In the genomic region with DNA sequence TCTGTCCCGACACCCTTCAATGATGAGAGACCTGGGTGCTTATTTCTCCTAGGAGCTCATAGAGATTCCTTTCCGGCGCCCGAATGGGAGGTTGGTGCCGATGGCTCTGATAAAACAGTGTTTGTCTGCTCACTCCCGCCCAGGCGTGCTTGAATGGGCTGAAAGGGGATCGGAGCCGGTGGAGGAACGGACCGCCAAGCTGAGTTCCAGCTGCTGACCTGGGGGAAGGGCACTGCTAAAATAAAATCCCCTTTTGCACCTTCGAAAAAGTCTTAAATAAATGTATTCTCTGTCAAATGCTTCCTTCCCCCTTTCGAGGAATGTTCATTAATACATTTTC, we compare ENCODE assay signal across 9 mouse cellular contexts. TPM values are rescaled to one million over a fixed set of nuclear protein-coding genes. Genes with fewer than 3 reads are reported as not detected.
DNase-seq lines count a peak whose midpoint lies in the region; ATAC-seq lines count a peak whose summit lies in the region.
"Had no signal": no experiment of that assay in that cellular context is flagged by ENCODE, and none has a peak within 500 bp of the region (broad histone marks: within the 10 kb centered on the region; RNA-seq: fewer than 3 reads in every experiment).

No protein-coding gene starts in this region.

- peaks cover 23% of the 10 kb centered on the region for H3K36me3 ChIP-seq in forebrain, embryonic 12.5 days (replicated peaks)
- peaks cover 30% of the 10 kb centered on the region for H3K36me3 ChIP-seq in liver, embryonic 15.5 days (replicated peaks)

- peak; percentile 34 for DNase-seq in gastrocnemius, postnatal 14 days
- DNase-seq in gastrocnemius, postnatal 36 days, result no peak
- DNase-seq in right cerebral cortex, postnatal 10 days (ENCODE audit: low spot score in 2 of 2), result no peak
- DNase-seq in adrenal gland, postnatal 25 days, result no peak
- no peak for DNase-seq in right cerebral cortex, postnatal 25 days

- no peaks in the 10 kb centered on the region for H3K27me3 ChIP-seq in forebrain, embryonic 12.5 days
- peaks cover 39% of the 10 kb centered on the region for H3K27me3 ChIP-seq in liver, embryonic 15.5 days

- no peaks in the 10 kb centered on the region for H3K9me3 ChIP-seq in forebrain, embryonic 12.5 days
- no peaks in the 10 kb centered on the region for H3K9me3 ChIP-seq in liver, embryonic 15.5 days (replicated peaks)

- ATAC-seq in CD4-positive, CD25-positive, alpha-beta regulatory T cell, adult 4 months, result peak; percentile 9
- ATAC-seq in forebrain, embryonic 12.5 days (ENCODE audit: low FRiP score), result peak; percentile 48
- peak; percentile 60 for ATAC-seq in liver, embryonic 15.5 days (ENCODE audit: insufficient read depth)

- H3K9ac ChIP-seq in forebrain, embryonic 12.5 days, result peak overlapping the region; percentile 72
- peak overlapping the region; percentile 71 for H3K9ac ChIP-seq in liver, embryonic 15.5 days

- intact Hi-C loops in gastrocnemius, postnatal 14 days (cut with DNase I; ENCODE audit: low total_unique reads), result no loop called here
- intact Hi-C loops in gastrocnemius, postnatal 36 days (cut with DNase I), result no loop called here

- 7% methylated on average over 13 of the region's 13 CpGs for WGBS in forebrain, embryonic 12.5 days
- WGBS in liver, embryonic 15.5 days (ENCODE audit: insufficient replicate concordance), result 2% methylated on average over 13 of the region's 13 CpGs

- H3K4me3 ChIP-seq in forebrain, embryonic 12.5 days (replicated peaks), result peak overlapping the region; percentile 80
- peak overlapping the region; percentile 83 for H3K4me3 ChIP-seq in liver, embryonic 15.5 days (replicated peaks)

- H3K4me1 ChIP-seq in forebrain, embryonic 12.5 days, result peaks cover 44% of the 10 kb centered on the region
- peaks cover 23% of the 10 kb centered on the region for H3K4me1 ChIP-seq in liver, embryonic 15.5 days (replicated peaks)

- H3K4me2 ChIP-seq in forebrain, embryonic 12.5 days, result peak overlapping the region; percentile 78
- peak overlapping the region; percentile 82 for H3K4me2 ChIP-seq in liver, embryonic 15.5 days

- peak overlapping the region; percentile 91 for H3K27ac ChIP-seq in forebrain, embryonic 12.5 days
- H3K27ac ChIP-seq in liver, embryonic 15.5 days (replicated peaks), result peak overlapping the region; percentile 78

RNA-seq across cellular contexts. Expression of gene Sf3b2, which starts 0.5 kb away (rescaled TPM):
- total RNA-seq in gastrocnemius, postnatal 14 days (2021), result 10 to 100 TPM; 72.1 to 72.6 TPM
- 10 to 100 TPM; 63.4 to 65.9 TPM for total RNA-seq in gastrocnemius, postnatal 36 days (2021)
- polyA plus RNA-seq in CD4-positive, CD25-positive, alpha-beta regulatory T cell, adult 4 months (2017; shearing (Covaris generic)), result 100 to 1,000 TPM; 341 to 465 TPM
- 415 and 417 TPM in 2 replicates for polyA plus RNA-seq in forebrain, embryonic 12.5 days (2016; fragmentation: Nextera tagmentation; extraction: Ambion mirVana)
- 113 and 114 TPM in 2 replicates for polyA plus RNA-seq in liver, embryonic 15.5 days (2015; fragmentation: Nextera tagmentation; extraction: Ambion mirVana)
- 175 and 194 TPM in 2 replicates for total RNA-seq in adrenal gland, postnatal 25 days (2021)

RNA-seq across cellular contexts. Expression of gene Gal3st3, which starts 2.4 kb away (rescaled TPM):
- under 1 TPM in 1 of 2 experiments, not detected in 1; 0.16 TPM for total RNA-seq in gastrocnemius, postnatal 14 days (2021)
- under 1 TPM in 1 of 2 experiments, not detected in 1; 0.10 TPM for total RNA-seq in gastrocnemius, postnatal 36 days (2021)
- polyA plus RNA-seq in CD4-positive, CD25-positive, alpha-beta regulatory T cell, adult 4 months (2017; shearing (Covaris generic)), result under 1 TPM in 1 of 2 experiments, not detected in 1; 0.15 TPM
- polyA plus RNA-seq in forebrain, embryonic 12.5 days (2016; fragmentation: Nextera tagmentation; extraction: Ambion mirVana), result 17.5 and 21.8 TPM in 2 replicates
- 0.06 and 0.09 TPM in 2 replicates for polyA plus RNA-seq in liver, embryonic 15.5 days (2015; fragmentation: Nextera tagmentation; extraction: Ambion mirVana)
- not detected in 2 replicates for total RNA-seq in adrenal gland, postnatal 25 days (2021)

RNA-seq across cellular contexts. Expression of gene Pacs1, which starts 22.8 kb away (rescaled TPM):
- 1 to 10 TPM; 6.7 to 7.7 TPM for total RNA-seq in gastrocnemius, postnatal 14 days (2021)
- 1 to 10 TPM; 5.0 to 6.3 TPM for total RNA-seq in gastrocnemius, postnatal 36 days (2021)
- 10 to 100 TPM; 16.5 to 21.9 TPM for polyA plus RNA-seq in CD4-positive, CD25-positive, alpha-beta regulatory T cell, adult 4 months (2017; shearing (Covaris generic))
- 29.4 and 30.9 TPM in 2 replicates for polyA plus RNA-seq in forebrain, embryonic 12.5 days (2016; fragmentation: Nextera tagmentation; extraction: Ambion mirVana)
- polyA plus RNA-seq in liver, embryonic 15.5 days (2015; fragmentation: Nextera tagmentation; extraction: Ambion mirVana), result 8.6 TPM in 2 replicates
- total RNA-seq in adrenal gland, postnatal 25 days (2021), result 18.0 and 26.9 TPM in 2 replicates

RNA-seq across cellular contexts. Expression of gene Catsper1, which starts 39.8 kb away (rescaled TPM):
- total RNA-seq in gastrocnemius, postnatal 14 days (2021), result not detected
- not detected for total RNA-seq in gastrocnemius, postnatal 36 days (2021)
- polyA plus RNA-seq in CD4-positive, CD25-positive, alpha-beta regulatory T cell, adult 4 months (2017; shearing (Covaris generic)), result not detected
- not detected in 2 replicates for polyA plus RNA-seq in forebrain, embryonic 12.5 days (2016; fragmentation: Nextera tagmentation; extraction: Ambion mirVana)
- not detected in 2 replicates for polyA plus RNA-seq in liver, embryonic 15.5 days (2015; fragmentation: Nextera tagmentation; extraction: Ambion mirVana)
- not detected in 2 replicates for total RNA-seq in adrenal gland, postnatal 25 days (2021)
- total RNA-seq: gastrocnemius, postnatal 4 days had no signal

RNA-seq across cellular contexts. Expression of gene Cst6, which starts 53.7 kb away (rescaled TPM):
- total RNA-seq in gastrocnemius, postnatal 14 days (2021), result 1 to 10 TPM; 7.1 to 7.4 TPM
- 10 to 100 TPM; 26.7 to 28.3 TPM for total RNA-seq in gastrocnemius, postnatal 36 days (2021)
- 1 to 10 TPM; 2.7 to 3.2 TPM for polyA plus RNA-seq in CD4-positive, CD25-positive, alpha-beta regulatory T cell, adult 4 months (2017; shearing (Covaris generic))
- 0.66 and 0.67 TPM in 2 replicates for polyA plus RNA-seq in forebrain, embryonic 12.5 days (2016; fragmentation: Nextera tagmentation; extraction: Ambion mirVana)
- not detected in 2 replicates for polyA plus RNA-seq in liver, embryonic 15.5 days (2015; fragmentation: Nextera tagmentation; extraction: Ambion mirVana)
- 1.6 TPM in 1 of 2 replicates, not detected in the other for total RNA-seq in adrenal gland, postnatal 25 days (2021)

Comparison
In these comparisons a context has a peak if more than half of its experiments do, and no peak if none do; other contexts are left out.
1. ATAC-seq: peak in every context shown above with its lines; median percentile 60 in liver, embryonic 15.5 days; 48 in forebrain, embryonic 12.5 days; 9 in CD4-positive, CD25-positive, alpha-beta regulatory T cell, adult 4 months.